Mouse (Mus musculus) cerebral cortex, adult 2 months (tissue): ENCODE data around the gene Gm10226.

Source experiments
- WGBS: fragments of 180-500 bp; shearing (Covaris S2); methylation state at CpG from one replicate; pipeline ENCODE4 v1.1.7; 2018; 5-methylcytosine and 5-hydroxymethylcytosine counted together

The Gm10226 gene

GRCm38 (mm10) chr17:21691560-21691959, at the start of gene Gm10226:
Gene Gm10226, plus strand, starts transcription at chr17:21691860.
- 93% methylated on average over 3 of the region's 3 CpGs for WGBS

GRCm38 (mm10) chr17:21648791-21649190, 42.9 kb upstream of the Gm10226 start:
- 89% methylated on average over 3 of the region's 3 CpGs for WGBS

GRCm38 (mm10) chr17:21649936-21650335, 41.7 kb upstream of the Gm10226 start:
- WGBS, result 26% methylated on average over 2 of the region's 2 CpGs

- under 1% methylated on average over 17 of the region's 17 CpGs for WGBS
Observed at GRCm38 (mm10) chr17:21650364-21650907, 41.2 kb upstream of the Gm10226 start, which contains the start of gene Zfp983. Gene Zfp983, plus strand, starts transcription at chr17:21650624.

GRCm38 (mm10) chr17:21678826-21679225, 12.8 kb upstream of the Gm10226 start:
- 22% methylated on average over 1 of the region's 1 CpGs for WGBS

- 5% methylated on average over 9 of the region's 9 CpGs for WGBS
Observed at GRCm38 (mm10) chr17:21679273-21680018, 12.2 kb upstream of the Gm10226 start.

GRCm38 (mm10) chr17:21680019-21680376, 11.7 kb upstream of the Gm10226 start:
- WGBS, result 0% methylated on average over 10 of the region's 10 CpGs

- WGBS, result 85% methylated on average over 3 of the region's 3 CpGs
Observed at GRCm38 (mm10) chr17:21693342-21693741, 1.7 kb downstream of the Gm10226 start.

GRCm38 (mm10) chr17:21702281-21703240, 10.9 kb downstream of the Gm10226 start:
- 64% methylated on average over 5 of the region's 5 CpGs for WGBS

GRCm38 (mm10) chr17:21703414-21703813, 11.8 kb downstream of the Gm10226 start:
- WGBS, result 93% methylated on average over 1 of the region's 1 CpGs

- WGBS, result 1% methylated on average over 26 of the region's 26 CpGs
Observed at GRCm38 (mm10) chr17:21707343-21707996, 15.8 kb downstream of the Gm10226 start, which contains the start of gene Zfp760. Gene Zfp760, plus strand, starts transcription at chr17:21707741.

- WGBS, result 25% methylated on average over 2 of the region's 2 CpGs
Observed at GRCm38 (mm10) chr17:21708401-21708800, 16.7 kb downstream of the Gm10226 start.

GRCm38 (mm10) chr17:21730495-21730894, 38.8 kb downstream of the Gm10226 start, which contains the start of gene Zfp229:
Gene Zfp229, plus strand, starts transcription at chr17:21730795.
- WGBS, result 96% methylated on average over 13 of the region's 22 CpGs

- 73% methylated on average over 4 of the region's 4 CpGs for WGBS
Observed at GRCm38 (mm10) chr17:21733049-21733448, 41.4 kb downstream of the Gm10226 start.

- 1% methylated on average over 27 of the region's 27 CpGs for WGBS
Observed at GRCm38 (mm10) chr17:21733529-21734031, 41.9 kb downstream of the Gm10226 start.
